Mouse (Mus musculus): Measurements from ENCODE around the gene Etfa. TPM values are rescaled to one million over a fixed set of nuclear protein-coding genes. Genes with fewer than 3 reads are reported as not detected.

Gene Etfa
- polyA plus RNA-seq, 1 experiment from 2014 or later, result 141 TPM

GRCm38 (mm10) chr9:55543703-55544401, 31.8 kb upstream of the Etfa start:
- under 1% methylated on average over 46 of the region's 46 CpGs for WGBS
- peaks cover 3% of the 10 kb centered on the region; the same call in 1 of the 2 replicates for H3K9me3 ChIP-seq (ENCODE audit: control insufficient read depth, low read length)
- no peaks in the 10 kb centered on the region for H3K36me3 ChIP-seq (ENCODE audit: control insufficient read depth, insufficient read depth, low read length)
- peak; percentile 98 for DNase-seq (ENCODE audit: low spot score, missing footprints)
- H3K4me2 ChIP-seq, result peak overlapping the region; percentile 8; the same call in 1 of the 2 replicates
- no peak for ATAC-seq (ENCODE audit: low FRiP score)
- peaks cover 98% of the 10 kb centered on the region for H3K27me3 ChIP-seq (ENCODE audit: control insufficient read depth, insufficient read depth, low read length)
- H3K9ac ChIP-seq (ENCODE audit: low read length), result no peak overlapping the region
- H3K27ac ChIP-seq (ENCODE audit: low read depth, low read length), result no peak overlapping the region
- 0 out of 2 replicates have a peak overlapping the region, but pooled peaks have one; percentile 17 for H3K4me3 ChIP-seq (ENCODE audit: low read depth, low read length)
- H3K4me1 ChIP-seq (ENCODE audit: control insufficient read depth, insufficient read depth, low read length), result peaks cover 28% of the 10 kb centered on the region

GRCm38 (mm10) chr9:55543336-55543702, 31.3 kb upstream of the Etfa start:
- Histone ChIP-seq H3K4me3 (ENCODE audit: low read depth, low read length) (no peak overlapping the region), H3K9me3 (ENCODE audit: control insufficient read depth, low read length) (peaks cover 3% of the 10 kb centered on the region; the same call in 1 of the 2 replicates), H3K4me1 (ENCODE audit: control insufficient read depth, insufficient read depth, low read length) (peaks cover 28% of the 10 kb centered on the region), H3K36me3 (ENCODE audit: control insufficient read depth, insufficient read depth, low read length) (no peaks in the 10 kb centered on the region), H3K4me2 (no peak overlapping the region), H3K27ac (ENCODE audit: low read depth, low read length) (no peak overlapping the region), H3K27me3 (ENCODE audit: control insufficient read depth, insufficient read depth, low read length) (peaks cover 98% of the 10 kb centered on the region), H3K9ac (ENCODE audit: low read length) (no peak overlapping the region)
- under 1% methylated on average over 8 of the region's 8 CpGs for WGBS
- ATAC-seq (ENCODE audit: low FRiP score) (no peak), DNase-seq (ENCODE audit: low spot score, missing footprints) (peak; percentile 98)

DNA sequence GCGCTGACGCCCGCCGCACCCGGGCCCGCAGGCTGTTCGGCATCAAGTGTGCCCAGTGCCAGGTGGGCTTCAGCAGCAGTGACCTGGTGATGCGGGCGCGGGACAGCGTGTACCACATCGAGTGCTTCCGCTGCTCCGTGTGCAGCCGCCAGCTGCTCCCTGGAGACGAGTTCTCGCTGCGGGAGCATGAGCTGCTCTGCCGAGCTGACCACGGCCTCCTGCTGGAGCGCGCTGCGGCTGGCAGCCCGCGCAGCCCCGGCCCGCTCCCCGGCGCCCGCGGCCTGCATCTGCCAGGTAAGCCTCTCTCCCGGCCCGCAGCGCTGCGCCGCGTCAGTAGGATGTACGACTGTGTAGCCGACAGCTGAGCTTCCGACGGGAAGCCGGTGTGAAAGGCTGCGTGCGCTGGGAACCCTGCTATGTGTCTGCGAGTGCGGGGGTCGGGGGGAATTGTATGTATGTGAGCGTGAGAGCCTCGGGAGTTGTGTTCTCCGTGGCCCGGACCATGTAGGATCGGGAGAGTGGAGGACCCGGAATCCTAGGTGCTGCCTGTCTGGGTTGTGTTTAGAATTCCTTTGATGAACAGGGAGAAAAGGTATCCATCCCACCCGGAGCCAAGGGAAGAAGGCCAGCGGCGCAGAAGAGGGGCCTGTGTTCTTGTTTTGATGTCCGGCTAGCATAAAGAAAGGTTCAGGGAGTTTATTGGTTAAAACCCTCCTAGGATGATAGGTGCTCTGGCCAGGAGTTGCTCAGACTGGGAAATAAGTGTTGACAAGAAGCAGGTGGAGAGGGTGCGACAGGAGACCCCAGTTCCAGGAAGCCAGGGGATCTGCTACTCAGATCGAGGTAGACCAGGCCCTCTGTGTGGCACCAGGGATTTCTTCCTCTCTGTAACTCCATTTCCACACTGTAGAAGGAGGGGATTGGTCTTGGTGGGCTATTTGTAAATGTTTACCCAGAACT, 30.6 kb upstream of the Etfa start:
- no peak overlapping the region for H3K9ac ChIP-seq (ENCODE audit: low read length)
- peak overlapping the region; percentile 67 for H3K4me2 ChIP-seq
- peak overlapping the region; percentile 39 for H3K4me3 ChIP-seq (ENCODE audit: low read depth, low read length)
- WGBS, result 1% methylated on average over 53 of the region's 59 CpGs
- ATAC-seq (ENCODE audit: low FRiP score) (no peak), DNase-seq (ENCODE audit: low spot score, missing footprints) (peak; percentile 96)
- H3K27ac ChIP-seq (ENCODE audit: low read depth, low read length), result no peak overlapping the region
- H3K9me3 ChIP-seq (ENCODE audit: control insufficient read depth, low read length), result peaks cover 3% of the 10 kb centered on the region; the same call in 1 of the 2 replicates
- peaks cover 28% of the 10 kb centered on the region for H3K4me1 ChIP-seq (ENCODE audit: control insufficient read depth, insufficient read depth, low read length)
- peaks cover 96% of the 10 kb centered on the region for H3K27me3 ChIP-seq (ENCODE audit: control insufficient read depth, insufficient read depth, low read length)
- H3K36me3 ChIP-seq (ENCODE audit: control insufficient read depth, insufficient read depth, low read length), result no peaks in the 10 kb centered on the region

- Histone ChIP-seq H3K27ac (ENCODE audit: low read depth, low read length) (no peak overlapping the region), H3K36me3 (ENCODE audit: control insufficient read depth, insufficient read depth, low read length) (no peaks in the 10 kb centered on the region), H3K9ac (ENCODE audit: low read length) (0 out of 2 replicates have a peak overlapping the region, but pooled peaks have one; percentile 12), H3K27me3 (ENCODE audit: control insufficient read depth, insufficient read depth, low read length) (peaks cover 96% of the 10 kb centered on the region), H3K4me2 (peak overlapping the region; percentile 67), H3K4me1 (ENCODE audit: control insufficient read depth, insufficient read depth, low read length) (peaks cover 28% of the 10 kb centered on the region), H3K4me3 (ENCODE audit: low read depth, low read length) (peak overlapping the region; percentile 39), H3K9me3 (ENCODE audit: control insufficient read depth, low read length) (peaks cover 3% of the 10 kb centered on the region; the same call in 1 of the 2 replicates)
- ATAC-seq (ENCODE audit: low FRiP score) (no peak), DNase-seq (ENCODE audit: low spot score, missing footprints) (peak; percentile 96)
- WGBS, result 1% methylated on average over 57 of the region's 59 CpGs
Measured at GRCm38 (mm10) chr9:55541681-55542365, 29.8 kb upstream of the Etfa start.

DNA sequence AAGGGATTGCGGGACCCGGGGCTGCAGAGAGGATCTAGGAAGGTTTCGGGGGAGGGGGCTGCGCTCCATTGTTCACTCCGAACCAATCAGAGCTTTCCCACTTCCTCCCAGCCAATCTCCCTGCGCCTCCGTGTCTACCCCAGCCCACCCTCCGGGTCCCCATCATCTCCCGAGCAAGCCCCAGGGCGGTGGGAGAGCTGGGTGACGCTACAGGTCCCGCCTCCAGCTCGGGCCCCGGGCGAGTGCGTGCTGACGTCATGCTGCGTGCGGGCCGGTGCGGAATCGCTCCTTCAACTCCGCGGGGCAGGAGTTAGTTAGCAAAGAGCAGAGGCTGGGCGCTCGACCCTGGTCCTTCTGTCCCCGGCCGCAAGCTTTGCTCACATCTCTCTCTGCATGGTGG, 28.8 kb upstream of the Etfa start:
- Histone ChIP-seq H3K4me3 (ENCODE audit: low read depth, low read length) (peak overlapping the region; percentile 39), H3K36me3 (ENCODE audit: control insufficient read depth, insufficient read depth, low read length) (no peaks in the 10 kb centered on the region), H3K4me2 (peak overlapping the region; percentile 67), H3K9ac (ENCODE audit: low read length) (peak overlapping the region; percentile 54; the same call in 1 of the 2 replicates), H3K27me3 (ENCODE audit: control insufficient read depth, insufficient read depth, low read length) (peaks cover 87% of the 10 kb centered on the region), H3K27ac (ENCODE audit: low read depth, low read length) (no peak overlapping the region), H3K4me1 (ENCODE audit: control insufficient read depth, insufficient read depth, low read length) (peaks cover 25% of the 10 kb centered on the region), H3K9me3 (ENCODE audit: control insufficient read depth, low read length) (no peaks in the 10 kb centered on the region; the same call in 1 of the 2 replicates)
- WGBS, result under 1% methylated on average over 28 of the region's 28 CpGs
- DNase-seq (ENCODE audit: low spot score, missing footprints) (peak; percentile 99), ATAC-seq (ENCODE audit: low FRiP score) (peak; percentile 98)

DNA sequence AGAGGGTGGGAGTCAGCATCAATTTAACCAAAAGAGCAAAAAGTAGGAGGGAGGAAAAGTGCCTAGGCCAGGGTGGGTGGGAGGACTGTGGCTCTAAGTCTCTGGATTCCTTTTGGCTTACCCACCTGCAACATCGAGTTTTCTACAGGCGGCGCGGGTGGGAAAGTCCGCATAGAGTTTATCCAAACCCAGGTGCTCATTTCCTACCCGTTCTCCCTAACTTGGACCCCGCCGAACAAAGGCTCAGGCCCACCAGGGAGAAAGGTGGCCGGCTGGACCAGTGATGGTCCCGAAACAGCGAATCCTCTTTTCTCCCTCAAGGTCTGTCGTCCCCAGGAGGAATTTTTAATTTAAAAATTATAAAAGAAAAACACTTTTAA, 28.3 kb upstream of the Etfa start:
- Histone ChIP-seq H3K27me3 (ENCODE audit: control insufficient read depth, insufficient read depth, low read length) (peaks cover 82% of the 10 kb centered on the region), H3K27ac (ENCODE audit: low read depth, low read length) (no peak overlapping the region), H3K4me1 (ENCODE audit: control insufficient read depth, insufficient read depth, low read length) (peaks cover 22% of the 10 kb centered on the region), H3K4me3 (ENCODE audit: low read depth, low read length) (peak overlapping the region; percentile 39), H3K9me3 (ENCODE audit: control insufficient read depth, low read length) (no peaks in the 10 kb centered on the region), H3K4me2 (peak overlapping the region; percentile 67), H3K36me3 (ENCODE audit: control insufficient read depth, insufficient read depth, low read length) (no peaks in the 10 kb centered on the region), H3K9ac (ENCODE audit: low read length) (peak overlapping the region; percentile 54)
- ATAC-seq (ENCODE audit: low FRiP score), result peak; percentile 10; the same call in 1 of the 2 replicates
- DNase-seq (ENCODE audit: low spot score, missing footprints), result peak; percentile 98
- WGBS, result under 1% methylated on average over 12 of the region's 12 CpGs

- Histone ChIP-seq H3K36me3 (ENCODE audit: control insufficient read depth, insufficient read depth, low read length) (no peaks in the 10 kb centered on the region), H3K27ac (ENCODE audit: low read depth, low read length) (no peak overlapping the region), H3K4me1 (ENCODE audit: control insufficient read depth, insufficient read depth, low read length) (peaks cover 22% of the 10 kb centered on the region), H3K9me3 (ENCODE audit: control insufficient read depth, low read length) (no peaks in the 10 kb centered on the region), H3K4me3 (ENCODE audit: low read depth, low read length) (peak overlapping the region; percentile 39), H3K9ac (ENCODE audit: low read length) (peak overlapping the region; percentile 54), H3K27me3 (ENCODE audit: control insufficient read depth, insufficient read depth, low read length) (peaks cover 78% of the 10 kb centered on the region), H3K4me2 (peak overlapping the region; percentile 67)
- ATAC-seq (ENCODE audit: low FRiP score) (no peak), DNase-seq (ENCODE audit: low spot score, missing footprints) (peak; percentile 96)
- WGBS, result 2% methylated on average over 31 of the region's 31 CpGs
Measured at GRCm38 (mm10) chr9:55539661-55540390, 27.8 kb upstream of the Etfa start.

DNA sequence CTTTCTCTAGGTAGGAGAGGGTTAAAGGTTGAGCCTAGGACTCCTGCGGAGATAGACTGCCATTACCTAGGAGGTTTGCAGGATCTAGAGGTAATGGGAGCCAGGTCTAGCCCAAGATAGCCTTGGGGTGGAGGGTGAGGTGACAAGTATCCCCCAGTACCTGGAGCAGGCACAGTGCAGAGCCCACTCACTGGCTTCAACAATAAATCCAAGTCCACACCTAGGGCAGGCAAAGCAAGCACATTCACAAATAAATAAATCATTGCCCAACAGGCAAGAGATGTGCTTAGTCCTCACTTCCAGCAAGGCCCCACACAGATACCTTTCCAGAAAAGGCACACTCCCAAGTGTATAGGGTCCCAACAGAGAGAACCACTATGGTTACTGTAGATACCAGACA, 27.0 kb upstream of the Etfa start:
- Histone ChIP-seq H3K4me3 (ENCODE audit: low read depth, low read length) (no peak overlapping the region), H3K4me2 (no peak overlapping the region)

More for the DNA sequence above, 27.0 kb upstream of the Etfa start:
- no peak for ATAC-seq (ENCODE audit: low FRiP score)
- Histone ChIP-seq H3K9ac (ENCODE audit: low read length) (no peak overlapping the region), H3K9me3 (ENCODE audit: control insufficient read depth, low read length) (no peaks in the 10 kb centered on the region), H3K4me1 (ENCODE audit: control insufficient read depth, insufficient read depth, low read length) (peaks cover 20% of the 10 kb centered on the region), H3K36me3 (ENCODE audit: control insufficient read depth, insufficient read depth, low read length) (no peaks in the 10 kb centered on the region), H3K27me3 (ENCODE audit: control insufficient read depth, insufficient read depth, low read length) (peaks cover 70% of the 10 kb centered on the region), H3K27ac (ENCODE audit: low read depth, low read length) (no peak overlapping the region)
- DNase-seq (ENCODE audit: low spot score, missing footprints), result peak; percentile 92
- WGBS, result 0% methylated on average over 1 of the region's 1 CpGs
